Mouse (Mus musculus): ENCODE results near the gene Chrne. TPM values are rescaled to one million over a fixed set of nuclear protein-coding genes. Genes with fewer than 3 reads are reported as not detected.

Chrne gene
- total and polyA plus RNA-seq, 2 experiments from 2014 or later: 1.0 TPM; not detected in 1

GRCm38 (mm10) chr11:70655571-70656455 lies 36.8 kb upstream of the Chrne start:
- Histone ChIP-seq H3K9me3 (ENCODE audit: low read length) (no peaks in the 10 kb centered on the region), H3K9ac (peak overlapping the region; percentile 97), H3K27me3 (ENCODE audit: insufficient read depth, low read length) (no peaks in the 10 kb centered on the region), H3K4me1 (ENCODE audit: insufficient read depth) (no peaks in the 10 kb centered on the region), H3K27ac (ENCODE audit: low read depth, low read length) (0 out of 2 replicates have a peak overlapping the region, but pooled peaks have one; percentile 97), H3K4me2 (ENCODE audit: low read depth) (peak overlapping the region; percentile 87), H3K36me3 (ENCODE audit: insufficient read depth) (peaks cover 11% of the 10 kb centered on the region), H3K4me3 (ENCODE audit: low read depth, low read length) (peak overlapping the region; percentile 98)
- ATAC-seq (no peak), DNase-seq (no peak)
- WGBS: 2% methylated on average over 61 of the region's 61 CpGs
- no peak for TF ChIP-seq CTCF (IDR thresholded peaks at IDR 0.05; ENCODE audit: low read depth)

GRCm38 (mm10) chr11:70654923-70655570 lies 36.0 kb upstream of the Chrne start:
- Histone ChIP-seq H3K4me1 (ENCODE audit: insufficient read depth) (no peaks in the 10 kb centered on the region), H3K27ac (ENCODE audit: low read depth, low read length) (peak overlapping the region; percentile 97), H3K4me3 (ENCODE audit: low read depth, low read length) (peak overlapping the region; percentile 98), H3K27me3 (ENCODE audit: insufficient read depth, low read length) (no peaks in the 10 kb centered on the region), H3K4me2 (ENCODE audit: low read depth) (peak overlapping the region; percentile 87), H3K9ac (peak overlapping the region; percentile 97), H3K36me3 (ENCODE audit: insufficient read depth) (peaks cover 17% of the 10 kb centered on the region), H3K9me3 (ENCODE audit: low read length) (no peaks in the 10 kb centered on the region)
- WGBS: under 1% methylated on average over 46 of the region's 48 CpGs
- ATAC-seq: peak; percentile 69
- no peak for TF ChIP-seq CTCF (IDR thresholded peaks at IDR 0.05; ENCODE audit: low read depth)
- peak; percentile 88 for DNase-seq

- peaks cover 24% of the 10 kb centered on the region for H3K36me3 ChIP-seq (ENCODE audit: insufficient read depth)
- WGBS: 2% methylated on average over 56 of the region's 61 CpGs
Measured at GRCm38 (mm10) chr11:70654198-70654922, 35.3 kb upstream of the Chrne start, which contains the start of gene Pfn1. TSS of gene Pfn1 (minus strand) at chr11:70654644.

GRCm38 (mm10) chr11:70653345-70654197 lies 34.6 kb upstream of the Chrne start:
- ATAC-seq (peak; percentile 73), DNase-seq (peak; percentile 68)
- H3K9me3 ChIP-seq (ENCODE audit: low read length): no peaks in the 10 kb centered on the region
- peaks cover 30% of the 10 kb centered on the region for H3K36me3 ChIP-seq (ENCODE audit: insufficient read depth)
- H3K4me1 ChIP-seq (ENCODE audit: insufficient read depth): 0 out of 2 replicates have a peak, but pooled peaks cover 1% of the 10 kb centered on the region
- peak overlapping the region; percentile 87 for H3K4me2 ChIP-seq (ENCODE audit: low read depth)
- 0 out of 2 replicates have a peak, but pooled peaks have one; percentile 14 for TF ChIP-seq CTCF (IDR thresholded peaks at IDR 0.05; ENCODE audit: low read depth)
- H3K27me3 ChIP-seq (ENCODE audit: insufficient read depth, low read length): no peaks in the 10 kb centered on the region
- peak overlapping the region; percentile 97 for H3K9ac ChIP-seq
- peak overlapping the region; percentile 97 for H3K27ac ChIP-seq (ENCODE audit: low read depth, low read length)
- 2% methylated on average over 60 of the region's 63 CpGs for WGBS
- H3K4me3 ChIP-seq (ENCODE audit: low read depth, low read length): peak overlapping the region; percentile 98

More at GRCm38 (mm10) chr11:70654198-70654922, 35.3 kb upstream of the Chrne start, which contains the start of gene Pfn1:
- Histone ChIP-seq H3K27ac (ENCODE audit: low read depth, low read length) (peak within 1 kb of the TSS; percentile 97), H3K27me3 (ENCODE audit: insufficient read depth, low read length) (no peaks in the 10 kb centered on the region), H3K9me3 (ENCODE audit: low read length) (no peaks in the 10 kb centered on the region), H3K4me2 (ENCODE audit: low read depth) (peak within 1 kb of the TSS; percentile 87), H3K4me3 (ENCODE audit: low read depth, low read length) (peak within 1 kb of the TSS; percentile 98), H3K4me1 (ENCODE audit: insufficient read depth) (no peaks in the 10 kb centered on the region), H3K9ac (peak within 1 kb of the TSS; percentile 97)
- peak; percentile 82 for DNase-seq
- ATAC-seq: peak; percentile 79
- TF ChIP-seq CTCF (IDR thresholded peaks at IDR 0.05; ENCODE audit: low read depth): no peak

- Histone ChIP-seq H3K36me3 (ENCODE audit: insufficient read depth) (peaks cover 34% of the 10 kb centered on the region), H3K4me2 (ENCODE audit: low read depth) (peak overlapping the region; percentile 87), H3K4me1 (ENCODE audit: insufficient read depth) (peaks cover 8% of the 10 kb centered on the region; the same call in 1 of the 2 replicates), H3K27me3 (ENCODE audit: insufficient read depth, low read length) (no peaks in the 10 kb centered on the region), H3K4me3 (ENCODE audit: low read depth, low read length) (peak overlapping the region; percentile 98), H3K27ac (ENCODE audit: low read depth, low read length) (peak overlapping the region; percentile 97; the same call in 1 of the 2 replicates), H3K9ac (peak overlapping the region; percentile 97; the same call in 1 of the 2 replicates), H3K9me3 (ENCODE audit: low read length) (no peaks in the 10 kb centered on the region)
- DNase-seq (no peak), ATAC-seq (no peak)
- TF ChIP-seq CTCF (IDR thresholded peaks at IDR 0.05; ENCODE audit: low read depth): no peak
- WGBS: 60% methylated on average over 6 of the region's 6 CpGs
Measured at GRCm38 (mm10) chr11:70652884-70653344, 33.9 kb upstream of the Chrne start.

Measured in forebrain, postnatal 0 days (tissue).